Mouse (Mus musculus): ENCODE measurements around the gene S100a16. TPM values are rescaled to one million over a fixed set of nuclear protein-coding genes. Genes with fewer than 3 reads are reported as not detected.

The S100a16 gene
- polyA plus RNA-seq (2014; fragmentation: Illumina TruSeq; extraction: RNeasy Lipid Tissue Mini Kit (QIAGEN cat#74804); ENCODE audit: low read depth, low replicate concordance), result 96.5 TPM

DNA sequence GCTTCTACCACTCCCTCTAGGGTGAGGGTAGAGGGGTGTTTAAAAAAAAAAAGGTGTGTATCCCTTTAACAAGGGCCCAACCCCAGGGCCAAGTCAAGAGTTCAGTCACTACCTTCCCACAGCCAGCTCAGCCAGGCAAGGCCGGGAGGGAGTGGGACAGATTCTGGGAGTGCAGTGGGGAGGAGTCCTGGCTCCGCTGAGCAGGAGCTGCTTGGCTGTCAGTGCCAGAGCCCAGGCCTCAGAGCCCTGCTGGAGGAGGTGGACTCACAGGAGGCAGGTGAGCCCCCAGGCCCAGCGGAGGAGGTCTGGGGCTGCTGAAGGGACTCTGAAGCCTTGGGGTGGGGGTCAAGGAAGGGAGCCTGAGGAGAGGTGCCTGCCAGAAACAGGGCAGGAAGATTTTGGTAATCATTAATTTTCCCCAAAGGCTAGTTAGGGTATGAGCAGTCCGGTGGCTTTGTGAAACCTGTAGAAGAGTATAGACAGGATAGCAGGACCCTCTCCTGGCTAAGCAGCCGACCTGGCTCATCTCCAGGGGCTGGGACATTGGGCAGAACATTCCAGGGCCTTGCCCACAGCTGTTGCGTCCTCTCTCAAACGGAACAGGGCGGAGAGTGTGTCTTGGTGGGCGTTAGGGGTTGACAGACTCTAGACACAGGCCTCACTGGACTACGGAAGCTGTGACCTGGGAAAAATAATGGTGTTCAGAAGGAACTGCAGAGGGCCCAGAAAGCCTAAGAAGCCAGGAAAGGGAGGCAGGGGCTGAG, at the start of gene S100a16:
S100a16 (plus strand) TSS at position 114 of the 764 bp plus-strand sequence.

DNA sequence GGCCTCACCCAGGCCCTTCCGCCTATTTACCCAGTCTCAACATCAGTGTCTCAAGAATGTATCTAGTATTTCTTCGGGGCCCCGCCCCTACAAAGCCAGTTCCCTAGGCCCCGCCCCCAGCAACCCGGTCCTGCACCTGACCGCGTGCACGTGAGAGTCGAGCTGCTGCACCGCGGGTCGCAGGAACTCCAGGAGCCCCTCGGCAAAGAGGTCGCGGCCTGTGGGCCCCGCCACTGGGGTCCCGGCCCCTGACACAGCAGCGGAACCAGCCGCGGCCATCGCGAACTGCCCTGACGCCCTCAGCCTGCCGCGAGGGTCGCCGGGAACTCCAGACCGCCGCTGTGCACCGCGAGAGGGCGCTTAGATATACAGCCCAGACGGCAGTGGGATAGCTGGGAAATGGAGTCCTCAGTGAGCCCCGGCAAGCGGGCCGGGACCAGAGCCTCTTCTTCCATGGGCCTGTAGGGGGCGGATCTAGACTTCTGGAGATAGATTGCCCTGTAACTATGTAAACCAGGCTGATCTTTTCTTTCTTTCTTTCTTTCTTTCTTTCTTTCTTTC, 46.3 kb upstream of the S100a16 start, which contains the start of gene Snapin:
Snapin (minus strand) TSS at position 338 of the 561 bp plus-strand sequence.

GRCm38 (mm10) chr3:90508950-90509746, 27.9 kb upstream of the S100a16 start, which contains the start of gene Chtop:
Gene Chtop, minus strand, starts transcription at chr3:90509498.

GRCm38 (mm10) chr3:90513796-90514590, 23.1 kb upstream of the S100a16 start, which contains the start of the genes S100a1 and S100a13:
Gene S100a1, minus strand, starts transcription at chr3:90514392.
Gene S100a13, plus strand, starts transcription at chr3:90514435.

GRCm38 (mm10) chr3:90526580-90526979, 10.5 kb upstream of the S100a16 start, which contains the start of gene S100a14:
Gene S100a14, plus strand, starts transcription at chr3:90526856.

DNA sequence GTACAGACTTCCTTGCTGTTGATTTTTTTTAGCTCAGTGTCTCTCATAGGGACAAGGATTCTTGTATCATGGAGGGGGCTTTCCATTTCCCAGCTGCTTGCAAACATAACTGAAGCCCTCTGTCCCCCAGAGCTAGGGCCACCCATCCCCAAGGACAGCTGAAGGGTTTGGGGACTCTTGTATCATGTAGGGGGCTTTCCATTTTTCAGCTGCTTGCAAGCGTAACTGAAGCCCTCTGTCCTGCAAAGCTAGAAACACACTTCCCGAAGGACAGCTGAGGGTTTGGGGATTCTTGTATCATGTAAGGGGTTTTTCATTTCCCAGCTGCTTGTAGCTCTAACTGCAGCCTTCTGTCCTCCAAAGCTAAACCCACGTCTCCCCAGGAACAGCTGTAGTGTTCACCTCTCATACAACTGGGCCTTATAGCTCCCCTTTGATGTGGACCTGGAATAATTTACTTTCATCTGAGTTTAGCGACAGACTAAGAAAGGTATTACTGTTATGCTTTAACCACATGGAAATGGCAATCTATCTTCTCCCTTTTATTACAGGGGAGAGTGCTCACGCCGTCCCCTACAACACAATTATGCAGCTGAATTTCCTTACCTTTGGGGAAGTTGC, 23.1 kb downstream of the S100a16 start, which contains the start of gene S100a3:
S100a3 (plus strand) TSS at position 571 of the 621 bp plus-strand sequence.

GRCm38 (mm10) chr3:90589947-90590346, 52.9 kb downstream of the S100a16 start, which contains the start of gene S100a2:
Gene S100a2, plus strand, starts transcription at chr3:90590247.

Other genes with a start within 250 kb of the S100a16 start
- 45.0 TPM for gene Gatad2b, start 244.1 kb upstream of the S100a16 start, polyA plus RNA-seq (2014; fragmentation: Illumina TruSeq; extraction: RNeasy Lipid Tissue Mini Kit (QIAGEN cat#74804); ENCODE audit: low read depth, low replicate concordance)
- not detected for gene Slc27a3, start 147.3 kb upstream of the S100a16 start, polyA plus RNA-seq (2014; fragmentation: Illumina TruSeq; extraction: RNeasy Lipid Tissue Mini Kit (QIAGEN cat#74804); ENCODE audit: low read depth, low replicate concordance)
- 19.1 TPM for gene Ints3, start 103.6 kb upstream of the S100a16 start, polyA plus RNA-seq (2014; fragmentation: Illumina TruSeq; extraction: RNeasy Lipid Tissue Mini Kit (QIAGEN cat#74804); ENCODE audit: low read depth, low replicate concordance)
- 1.4 TPM for gene Npr1, start 71.4 kb upstream of the S100a16 start, polyA plus RNA-seq (2014; fragmentation: Illumina TruSeq; extraction: RNeasy Lipid Tissue Mini Kit (QIAGEN cat#74804); ENCODE audit: low read depth, low replicate concordance)
- 48.1 TPM for gene Ilf2, start 61.1 kb upstream of the S100a16 start, polyA plus RNA-seq (2014; fragmentation: Illumina TruSeq; extraction: RNeasy Lipid Tissue Mini Kit (QIAGEN cat#74804); ENCODE audit: low read depth, low replicate concordance)
- gene Snapin, start 46.2 kb upstream of the S100a16 start, polyA plus RNA-seq (2014; fragmentation: Illumina TruSeq; extraction: RNeasy Lipid Tissue Mini Kit (QIAGEN cat#74804); ENCODE audit: low read depth, low replicate concordance), result 68.4 TPM
- gene Chtop, start 27.8 kb upstream of the S100a16 start, polyA plus RNA-seq (2014; fragmentation: Illumina TruSeq; extraction: RNeasy Lipid Tissue Mini Kit (QIAGEN cat#74804); ENCODE audit: low read depth, low replicate concordance), result 156 TPM
- gene S100a1, start 22.9 kb upstream of the S100a16 start, polyA plus RNA-seq (2014; fragmentation: Illumina TruSeq; extraction: RNeasy Lipid Tissue Mini Kit (QIAGEN cat#74804); ENCODE audit: low read depth, low replicate concordance), result 84.9 TPM
- gene S100a13, start 22.8 kb upstream of the S100a16 start, polyA plus RNA-seq (2014; fragmentation: Illumina TruSeq; extraction: RNeasy Lipid Tissue Mini Kit (QIAGEN cat#74804); ENCODE audit: low read depth, low replicate concordance), result 15.8 TPM
- 53.2 TPM for gene S100a14, start 10.4 kb upstream of the S100a16 start, polyA plus RNA-seq (2014; fragmentation: Illumina TruSeq; extraction: RNeasy Lipid Tissue Mini Kit (QIAGEN cat#74804); ENCODE audit: low read depth, low replicate concordance)
- gene S100a3, start 23.3 kb downstream of the S100a16 start, polyA plus RNA-seq (2014; fragmentation: Illumina TruSeq; extraction: RNeasy Lipid Tissue Mini Kit (QIAGEN cat#74804); ENCODE audit: low read depth, low replicate concordance), result not detected
- gene S100a2, start 53.0 kb downstream of the S100a16 start, polyA plus RNA-seq (2014; fragmentation: Illumina TruSeq; extraction: RNeasy Lipid Tissue Mini Kit (QIAGEN cat#74804); ENCODE audit: low read depth, low replicate concordance), result not detected
- gene Gm42674, start 64.7 kb downstream of the S100a16 start, polyA plus RNA-seq (2014; fragmentation: Illumina TruSeq; extraction: RNeasy Lipid Tissue Mini Kit (QIAGEN cat#74804); ENCODE audit: low read depth, low replicate concordance), result not detected
- gene S100a4, start 66.5 kb downstream of the S100a16 start, polyA plus RNA-seq (2014; fragmentation: Illumina TruSeq; extraction: RNeasy Lipid Tissue Mini Kit (QIAGEN cat#74804); ENCODE audit: low read depth, low replicate concordance), result 13.6 TPM
- gene S100a5, start 71.3 kb downstream of the S100a16 start, polyA plus RNA-seq (2014; fragmentation: Illumina TruSeq; extraction: RNeasy Lipid Tissue Mini Kit (QIAGEN cat#74804); ENCODE audit: low read depth, low replicate concordance), result not detected
- 583 TPM for gene S100a6, start 75.6 kb downstream of the S100a16 start, polyA plus RNA-seq (2014; fragmentation: Illumina TruSeq; extraction: RNeasy Lipid Tissue Mini Kit (QIAGEN cat#74804); ENCODE audit: low read depth, low replicate concordance)
- gene S100a7a, start 116.8 kb downstream of the S100a16 start, polyA plus RNA-seq (2014; fragmentation: Illumina TruSeq; extraction: RNeasy Lipid Tissue Mini Kit (QIAGEN cat#74804); ENCODE audit: low read depth, low replicate concordance), result 1.8 TPM
- 9.0 TPM for gene S100a8, start 131.7 kb downstream of the S100a16 start, polyA plus RNA-seq (2014; fragmentation: Illumina TruSeq; extraction: RNeasy Lipid Tissue Mini Kit (QIAGEN cat#74804); ENCODE audit: low read depth, low replicate concordance)
- 2.4 TPM for gene S100a9, start 158.5 kb downstream of the S100a16 start, polyA plus RNA-seq (2014; fragmentation: Illumina TruSeq; extraction: RNeasy Lipid Tissue Mini Kit (QIAGEN cat#74804); ENCODE audit: low read depth, low replicate concordance)
- gene Pglyrp4, start 189.7 kb downstream of the S100a16 start, polyA plus RNA-seq (2014; fragmentation: Illumina TruSeq; extraction: RNeasy Lipid Tissue Mini Kit (QIAGEN cat#74804); ENCODE audit: low read depth, low replicate concordance), result not detected
- not detected for gene Gm5849, start 240.6 kb downstream of the S100a16 start, polyA plus RNA-seq (2014; fragmentation: Illumina TruSeq; extraction: RNeasy Lipid Tissue Mini Kit (QIAGEN cat#74804); ENCODE audit: low read depth, low replicate concordance)

Data from sigmoid colon, adult 10 weeks (tissue).